26 mouse cellular contexts compared by ENCODE assay signal in the genomic region with DNA sequence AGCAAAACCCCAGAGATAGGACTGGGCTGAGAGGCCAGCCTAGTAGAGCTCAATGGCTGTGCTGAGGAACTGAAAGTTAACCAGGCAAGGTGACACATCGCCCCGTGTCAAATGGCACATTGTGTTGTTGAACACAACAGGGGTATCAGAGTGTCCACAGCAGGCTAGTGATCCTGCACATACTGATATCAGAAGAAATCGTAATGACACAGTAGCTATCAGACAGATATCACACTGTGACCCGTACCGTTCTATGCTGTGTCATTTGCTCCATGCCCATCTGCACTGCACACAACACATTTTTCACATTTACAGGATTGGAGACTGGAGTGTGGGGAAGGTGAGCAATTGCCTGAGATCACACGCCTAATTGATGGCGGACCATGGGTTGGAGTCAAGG.
"Had no signal": no experiment of that assay in that cellular context is flagged by ENCODE, and none has a peak within 500 bp of the region (broad histone marks: within the 10 kb centered on the region; RNA-seq: fewer than 3 reads in every experiment).

No protein-coding gene starts in this region.

- H3K36me3 ChIP-seq: heart, embryonic 13.5 days; heart, embryonic 15.5 days; hindbrain, embryonic 13.5 days; hindbrain, embryonic 15.5 days; kidney, embryonic 15.5 days; limb, embryonic 13.5 days; limb, embryonic 15.5 days had no signal

- ATAC-seq: forebrain, postnatal 0 days; hindbrain, postnatal 0 days; intestine, embryonic 16.5 days had no signal

- DNase-seq: forebrain, postnatal 0 days; gastrocnemius, adult 2 months; gastrocnemius, postnatal 10 days; gastrocnemius, postnatal 25 days; heart, adult 18-20 months; heart, postnatal 14 days; heart, postnatal 36 days; kidney, adult 11 months; kidney, adult 2 months; kidney, adult 9 months; kidney, postnatal 14 days; kidney, postnatal 36 days; layer of hippocampus, adult 9-11 months; layer of hippocampus, postnatal 36 days; left cerebral cortex, postnatal 4 days had no signal

- H3K9me3 ChIP-seq: heart, embryonic 13.5 days; heart, embryonic 15.5 days; hindbrain, embryonic 13.5 days; hindbrain, embryonic 15.5 days; kidney, embryonic 15.5 days; limb, embryonic 13.5 days; limb, embryonic 15.5 days had no signal

- H3K27ac ChIP-seq: gastrocnemius, adult 2 months; heart, embryonic 13.5 days; heart, embryonic 15.5 days; hindbrain, embryonic 13.5 days; hindbrain, embryonic 15.5 days; hindbrain, postnatal 0 days; kidney, embryonic 15.5 days; kidney, postnatal 0 days; limb, embryonic 13.5 days; limb, embryonic 15.5 days had no signal

- H3K9ac ChIP-seq: forebrain, postnatal 0 days; heart, embryonic 13.5 days; heart, embryonic 15.5 days; hindbrain, embryonic 13.5 days; hindbrain, embryonic 15.5 days; kidney, embryonic 15.5 days; limb, embryonic 13.5 days; limb, embryonic 15.5 days had no signal

- H3K27me3 ChIP-seq: heart, embryonic 15.5 days; hindbrain, embryonic 15.5 days had no signal

- H3K4me1 ChIP-seq: limb, embryonic 15.5 days had no signal

- H3K4me2 ChIP-seq: heart, embryonic 11.5 days; heart, embryonic 13.5 days; heart, embryonic 15.5 days; hindbrain, embryonic 13.5 days; hindbrain, embryonic 15.5 days; kidney, embryonic 15.5 days; limb, embryonic 13.5 days; limb, embryonic 15.5 days had no signal

- H3K4me3 ChIP-seq: gastrocnemius, adult 2 months; heart, embryonic 13.5 days; heart, embryonic 15.5 days; hindbrain, embryonic 13.5 days; hindbrain, embryonic 15.5 days; kidney, embryonic 15.5 days; limb, embryonic 13.5 days; limb, embryonic 15.5 days had no signal
